ENCODE assay signal across 16 mouse cellular contexts in the genomic region with DNA sequence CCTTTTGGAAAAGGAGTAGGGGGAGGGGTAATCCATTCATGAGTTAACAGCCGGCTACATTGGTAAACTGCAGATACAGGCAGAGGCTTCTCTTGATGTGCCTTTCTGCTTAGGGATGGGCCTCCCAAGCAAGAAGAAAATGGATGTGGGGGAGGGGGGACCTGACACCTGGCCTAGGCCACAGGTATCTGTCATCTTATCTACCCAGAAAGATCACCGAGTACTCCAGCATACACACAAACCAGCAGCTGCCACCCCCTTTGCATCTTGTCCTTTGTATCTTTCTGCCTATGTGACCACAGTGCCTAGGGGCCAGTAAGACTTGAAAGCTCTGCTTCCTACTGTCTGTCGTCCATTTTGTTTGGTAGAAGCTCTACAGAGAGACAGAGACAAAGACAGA.
"Had no signal": no experiment of that assay in that cellular context is flagged by ENCODE, and none has a peak within 500 bp of the region (broad histone marks: within the 10 kb centered on the region; RNA-seq: fewer than 3 reads in every experiment).

No protein-coding gene starts in this region.

- H3K27me3 ChIP-seq: stomach, embryonic 15.5 days had no signal

- H3K27ac ChIP-seq: limb, embryonic 15.5 days; liver, embryonic 12.5 days; midbrain, embryonic 12.5 days; neural tube, embryonic 13.5 days; stomach, embryonic 15.5 days had no signal

- ATAC-seq: intestine, embryonic 16.5 days; liver, embryonic 12.5 days had no signal

- H3K4me3 ChIP-seq: limb, embryonic 15.5 days; liver, embryonic 12.5 days; midbrain, embryonic 12.5 days; neural tube, embryonic 13.5 days; stomach, embryonic 15.5 days had no signal

- H3K9ac ChIP-seq: limb, embryonic 15.5 days; liver, embryonic 12.5 days; lung, embryonic 14.5 days; midbrain, embryonic 12.5 days; neural tube, embryonic 13.5 days; stomach, embryonic 15.5 days had no signal

- H3K9me3 ChIP-seq: limb, embryonic 15.5 days; liver, embryonic 12.5 days; midbrain, embryonic 12.5 days; neural tube, embryonic 13.5 days; stomach, embryonic 15.5 days had no signal

- DNase-seq: kidney, adult 2 months; kidney, postnatal 25 days; layer of hippocampus, adult 9-11 months; layer of hippocampus, postnatal 36 days; lung, embryonic 14.5 days; lung, postnatal 10 days; lung, postnatal 4 days; retina, postnatal 1 day; right cerebral cortex, postnatal 4 days; thymus, postnatal 4 days had no signal

- H3K36me3 ChIP-seq: limb, embryonic 15.5 days; liver, embryonic 12.5 days; midbrain, embryonic 12.5 days; neural tube, embryonic 13.5 days; stomach, embryonic 15.5 days had no signal

- H3K4me2 ChIP-seq: limb, embryonic 15.5 days; liver, embryonic 12.5 days; lung, embryonic 14.5 days; midbrain, embryonic 12.5 days; neural tube, embryonic 13.5 days; stomach, embryonic 15.5 days had no signal
